Mouse (Mus musculus) embryonic facial prominence, embryonic 14.5 days (tissue): ENCODE results near the gene Msi2. TPM values are rescaled to one million over a fixed set of nuclear protein-coding genes. Genes with fewer than 3 reads are reported as not detected.

ENCODE experiments used
- ATAC-seq: fragments of 200-750 bp; cut with Nextera tagmentation; 2 replicates; pipeline ENCODE4 v1.8.0; 2017; ENCODE audit warnings: low read depth, moderate number of reproducible peaks, moderate TSS enrichment
- DNase-seq: peaks from one replicate; pipeline ENCODE4 v3.0.0-alpha.2; 2015; ENCODE audit warnings: low spot score
- H3K27ac ChIP-seq: fragments of 300-500 bp; sonication (generic); replicated peaks from 2 replicates; pipeline ENCODE4 v1.5.1; 2014; ENCODE audit warnings: low read depth, mild to moderate bottlenecking, low read length, moderate library complexity
- H3K27me3 ChIP-seq: fragments of 300-500 bp; sonication (generic); replicated peaks from 2 replicates; pipeline ENCODE4 v1.6.1; 2014; ENCODE audit warnings: low read length; ENCODE audit not compliant: control insufficient read depth, insufficient read depth
- H3K36me3 ChIP-seq: fragments of 300-500 bp; sonication (generic); 2 replicates; pipeline ENCODE4 v1.6.1; 2014; ENCODE audit warnings: low read length, mixed read lengths; ENCODE audit not compliant: control insufficient read depth, insufficient read depth
- H3K4me1 ChIP-seq: fragments of 300-500 bp; sonication (generic); 2 replicates; pipeline ENCODE4 v1.6.1; 2014; ENCODE audit warnings: antibody characterized with exemption, low read length; ENCODE audit not compliant: control insufficient read depth, insufficient read depth
- H3K4me2 ChIP-seq: fragments of 300-500 bp; sonication (generic); 2 replicates; pipeline ENCODE4 v1.6.1; 2014; ENCODE audit warnings: low read depth, mild to moderate bottlenecking, low read length, moderate library complexity, mixed read lengths
- H3K4me3 ChIP-seq: fragments of 300-500 bp; sonication (generic); 2 replicates; pipeline ENCODE4 v1.5.1; 2014; ENCODE audit warnings: low read depth, mild to moderate bottlenecking, low read length
- H3K9ac ChIP-seq: fragments of 300-500 bp; sonication (generic); 2 replicates; pipeline ENCODE4 v1.6.1; 2014; ENCODE audit warnings: low read depth, mild to moderate bottlenecking, low read length, moderate library complexity, mixed read lengths
- H3K9me3 ChIP-seq: fragments of 300-500 bp; sonication (generic); 2 replicates; pipeline ENCODE4 v1.6.1; 2016; ENCODE audit warnings: low read length; ENCODE audit not compliant: control insufficient read depth
- WGBS: fragments of 180-500 bp; shearing (Covaris S2); extraction: QIAGEN DNeasy Blood & Tissue Kit; methylation state at CpG from one replicate; pipeline ENCODE4 v1.1.7; 2014; 5-methylcytosine and 5-hydroxymethylcytosine counted together
- polyA plus RNA-seq: library from polyadenylated mRNA; unstranded; fragments of >200 nt; fragmentation: Nextera tagmentation; extraction: Ambion mirVana; gene quantifications from 2 replicates; pipeline ENCODE4 v1.2.1, GENCODE M21; 2014

The Msi2 gene
- polyA plus RNA-seq, 1 experiment from 2014 or later: 15.2 TPM

DNA sequence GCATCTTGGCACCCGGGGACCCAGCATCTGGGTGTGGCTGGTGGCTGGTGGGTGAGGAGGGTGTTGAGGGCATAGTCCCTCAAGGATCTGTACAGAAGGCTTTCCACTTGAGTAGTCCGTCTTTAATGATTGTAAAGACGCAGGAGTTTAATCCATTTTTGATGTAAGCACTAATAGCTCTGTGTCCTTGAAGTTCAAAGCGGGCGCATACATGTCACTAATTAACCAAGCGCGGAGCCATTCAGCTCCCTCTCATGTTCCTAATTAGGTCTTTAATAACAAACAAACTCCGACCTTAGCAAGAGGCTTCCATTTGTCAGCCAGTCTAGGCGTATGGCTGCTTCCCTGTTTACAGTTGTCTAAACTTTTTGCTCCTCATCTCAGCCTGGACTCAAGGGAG, 363.5 kb downstream of the Msi2 start:
- Histone ChIP-seq H3K9ac (no peak overlapping the region), H3K4me2 (no peak overlapping the region), H3K9me3 (no peaks in the 10 kb centered on the region), H3K27ac (no peak overlapping the region), H3K4me1 (peaks cover 6% of the 10 kb centered on the region; the same call in 1 of the 2 replicates), H3K36me3 (peaks cover 7% of the 10 kb centered on the region; the same call in 1 of the 2 replicates), H3K4me3 (no peak overlapping the region), H3K27me3 (no peaks in the 10 kb centered on the region)
- DNase-seq: no peak
- no peak for ATAC-seq
- 71% methylated on average over 9 of the region's 9 CpGs for WGBS

- 81% methylated on average over 3 of the region's 3 CpGs for WGBS
- no peaks in the 10 kb centered on the region for H3K9me3 ChIP-seq
- no peak for ATAC-seq
- peaks cover 19% of the 10 kb centered on the region; the same call in 1 of the 2 replicates for H3K36me3 ChIP-seq
- peaks cover under 1% of the 10 kb centered on the region; the same call in 1 of the 2 replicates for H3K4me1 ChIP-seq
- H3K27ac ChIP-seq: no peak overlapping the region
- no peak for DNase-seq
- no peak overlapping the region for H3K4me3 ChIP-seq
- H3K9ac ChIP-seq: no peak overlapping the region
- H3K27me3 ChIP-seq: no peaks in the 10 kb centered on the region
- no peak overlapping the region for H3K4me2 ChIP-seq
Observed at GRCm38 (mm10) chr11:88351722-88352473, 366.4 kb downstream of the Msi2 start.

DNA sequence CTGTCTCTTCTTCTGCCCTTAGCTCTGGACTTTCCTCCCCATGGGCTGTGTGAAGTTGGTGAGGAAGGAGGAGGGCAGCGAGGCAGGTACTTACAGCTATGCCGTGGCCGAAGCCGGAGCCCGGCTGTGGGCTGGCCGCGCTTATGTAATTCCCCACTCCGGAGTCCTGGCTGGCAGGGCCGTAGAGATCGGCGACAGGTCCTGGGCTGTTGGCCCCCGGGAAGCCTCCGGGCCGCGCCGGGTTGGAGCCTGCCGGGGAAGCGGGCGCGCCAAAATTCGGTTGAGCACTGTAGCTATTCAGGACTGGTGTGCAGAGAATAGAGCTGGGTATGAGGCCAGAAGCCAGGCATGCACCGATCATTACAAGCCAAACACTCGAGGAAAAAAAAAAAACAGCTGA, 369.6 kb downstream of the Msi2 start:
- Histone ChIP-seq H3K27ac (no peak overlapping the region), H3K4me1 (no peaks in the 10 kb centered on the region), H3K36me3 (peaks cover 20% of the 10 kb centered on the region; the same call in 1 of the 2 replicates), H3K4me3 (no peak overlapping the region), H3K27me3 (no peaks in the 10 kb centered on the region), H3K9ac (no peak overlapping the region), H3K9me3 (no peaks in the 10 kb centered on the region), H3K4me2 (no peak overlapping the region)
- DNase-seq (no peak), ATAC-seq (no peak)
- 62% methylated on average over 23 of the region's 23 CpGs for WGBS

GRCm38 (mm10) chr11:88348056-88348455, 370.3 kb downstream of the Msi2 start:
- Histone ChIP-seq H3K4me2 (no peak overlapping the region), H3K36me3 (peaks cover 20% of the 10 kb centered on the region; the same call in 1 of the 2 replicates), H3K4me1 (no peaks in the 10 kb centered on the region), H3K27ac (no peak overlapping the region), H3K9me3 (no peaks in the 10 kb centered on the region), H3K27me3 (no peaks in the 10 kb centered on the region), H3K9ac (no peak overlapping the region), H3K4me3 (no peak overlapping the region)
- ATAC-seq (no peak), DNase-seq (no peak)
- 69% methylated on average over 3 of the region's 3 CpGs for WGBS

GRCm38 (mm10) chr11:88346066-88346465, 372.2 kb downstream of the Msi2 start:
- Histone ChIP-seq H3K4me2 (no peak overlapping the region), H3K9me3 (no peaks in the 10 kb centered on the region), H3K4me3 (no peak overlapping the region), H3K27ac (no peak overlapping the region), H3K4me1 (no peaks in the 10 kb centered on the region), H3K9ac (no peak overlapping the region), H3K27me3 (no peaks in the 10 kb centered on the region), H3K36me3 (peaks cover 20% of the 10 kb centered on the region; the same call in 1 of the 2 replicates)
- no peak for DNase-seq
- 80% methylated on average over 5 of the region's 5 CpGs for WGBS
- ATAC-seq: no peak

DNA sequence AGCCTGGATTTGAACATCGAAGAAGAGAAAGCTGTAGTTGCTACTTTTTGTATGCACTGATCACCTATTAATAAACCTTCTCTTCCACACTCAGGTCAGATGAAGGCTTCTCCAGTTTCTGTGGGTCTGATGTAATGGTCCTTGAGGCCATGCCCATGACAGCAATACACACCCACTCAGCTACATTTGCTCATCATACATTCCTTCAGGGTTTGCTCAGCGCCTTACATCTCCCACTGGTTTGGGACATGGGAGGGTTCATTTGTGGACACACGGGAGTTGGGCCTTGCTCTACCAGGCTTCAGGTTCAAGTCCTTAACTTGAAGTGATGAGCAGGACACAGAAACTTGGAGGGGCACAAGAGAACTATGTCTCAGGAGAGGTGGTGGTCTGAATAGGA, 380.4 kb downstream of the Msi2 start:
- WGBS: 94% methylated on average over 3 of the region's 3 CpGs
- Histone ChIP-seq H3K27me3 (no peaks in the 10 kb centered on the region), H3K36me3 (peaks cover 11% of the 10 kb centered on the region; the same call in 1 of the 2 replicates), H3K4me2 (no peak overlapping the region), H3K9ac (no peak overlapping the region), H3K27ac (no peak overlapping the region), H3K4me3 (no peak overlapping the region), H3K4me1 (no peaks in the 10 kb centered on the region), H3K9me3 (no peaks in the 10 kb centered on the region)
- no peak for DNase-seq
- no peak for ATAC-seq

DNA sequence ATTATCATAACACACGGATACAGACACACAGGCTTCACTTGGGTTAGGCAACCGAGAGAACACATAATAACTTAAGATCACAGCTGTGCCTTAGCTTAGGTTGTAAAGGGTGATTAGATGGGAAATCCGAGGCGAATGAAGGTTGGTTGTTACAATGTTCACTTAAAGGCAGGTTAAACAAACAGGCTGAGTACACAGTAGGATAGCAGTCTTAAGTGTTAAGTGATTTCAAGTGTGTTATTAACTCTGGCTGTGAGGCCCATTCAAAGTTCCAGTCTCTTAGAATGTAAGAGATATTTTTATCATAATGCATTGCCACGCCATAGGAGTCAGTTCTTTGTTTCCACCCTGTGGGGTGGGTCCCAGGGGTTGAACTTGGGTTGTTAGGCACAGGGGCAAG, 383.4 kb downstream of the Msi2 start:
- ATAC-seq (no peak), DNase-seq (no peak)
- no peak overlapping the region for H3K9ac ChIP-seq
- no peak overlapping the region for H3K27ac ChIP-seq
- H3K27me3 ChIP-seq: no peaks in the 10 kb centered on the region
- no peak overlapping the region for H3K4me3 ChIP-seq
- H3K36me3 ChIP-seq: 0 out of 2 replicates have a peak, but pooled peaks cover 11% of the 10 kb centered on the region
- peaks cover 12% of the 10 kb centered on the region for H3K4me1 ChIP-seq
- H3K4me2 ChIP-seq: no peak overlapping the region
- WGBS: 48% methylated on average over 5 of the region's 5 CpGs
- no peaks in the 10 kb centered on the region for H3K9me3 ChIP-seq

GRCm38 (mm10) chr11:88332309-88332934, 385.9 kb downstream of the Msi2 start:
- peaks cover 16% of the 10 kb centered on the region for H3K4me1 ChIP-seq
- H3K27ac ChIP-seq: no peak overlapping the region
- DNase-seq (no peak), ATAC-seq (no peak)
- no peak overlapping the region for H3K4me2 ChIP-seq
- 80% methylated on average over 8 of the region's 8 CpGs for whole genome bisulfite sequencing
- no peak overlapping the region for H3K9ac ChIP-seq
- no peaks in the 10 kb centered on the region for H3K27me3 ChIP-seq
- H3K9me3 ChIP-seq: no peaks in the 10 kb centered on the region
- no peak overlapping the region for H3K4me3 ChIP-seq
- no peaks in the 10 kb centered on the region for H3K36me3 ChIP-seq
